Mouse (Mus musculus): ENCODE results near the gene Six4. TPM values are rescaled to one million over a fixed set of nuclear protein-coding genes. Genes with fewer than 3 reads are reported as not detected.

The Six4 gene
- 1 to 10 TPM in 1 of 2 experiments, under 1 TPM in 1; 0.32 to 2.1 TPM for polyA plus RNA-seq (2012; fragmentation: generic; extraction: Trizol)

DNA sequence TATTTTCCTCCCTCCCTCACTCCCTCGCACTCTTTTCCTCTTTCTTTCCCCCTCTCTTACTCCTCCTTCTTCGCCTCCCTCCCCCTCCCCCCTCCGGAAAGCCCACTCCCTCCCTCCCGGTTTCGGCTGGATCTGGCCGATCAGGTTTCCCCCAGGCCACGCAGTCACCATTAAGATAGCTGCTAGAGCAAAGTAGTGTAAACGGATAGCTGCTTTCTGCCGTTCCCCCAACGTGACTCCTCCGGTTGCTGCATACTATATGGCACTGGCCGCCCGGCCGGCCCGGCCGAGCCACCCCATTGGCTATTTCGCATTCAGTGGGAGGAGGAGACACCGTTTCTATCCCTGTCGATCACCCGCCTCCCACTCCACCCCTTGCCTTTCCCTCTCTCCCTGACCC, at the start of gene Six4:
Gene Six4, minus strand, starts transcription at position 261 of the 400 bp plus-strand sequence.

DNA sequence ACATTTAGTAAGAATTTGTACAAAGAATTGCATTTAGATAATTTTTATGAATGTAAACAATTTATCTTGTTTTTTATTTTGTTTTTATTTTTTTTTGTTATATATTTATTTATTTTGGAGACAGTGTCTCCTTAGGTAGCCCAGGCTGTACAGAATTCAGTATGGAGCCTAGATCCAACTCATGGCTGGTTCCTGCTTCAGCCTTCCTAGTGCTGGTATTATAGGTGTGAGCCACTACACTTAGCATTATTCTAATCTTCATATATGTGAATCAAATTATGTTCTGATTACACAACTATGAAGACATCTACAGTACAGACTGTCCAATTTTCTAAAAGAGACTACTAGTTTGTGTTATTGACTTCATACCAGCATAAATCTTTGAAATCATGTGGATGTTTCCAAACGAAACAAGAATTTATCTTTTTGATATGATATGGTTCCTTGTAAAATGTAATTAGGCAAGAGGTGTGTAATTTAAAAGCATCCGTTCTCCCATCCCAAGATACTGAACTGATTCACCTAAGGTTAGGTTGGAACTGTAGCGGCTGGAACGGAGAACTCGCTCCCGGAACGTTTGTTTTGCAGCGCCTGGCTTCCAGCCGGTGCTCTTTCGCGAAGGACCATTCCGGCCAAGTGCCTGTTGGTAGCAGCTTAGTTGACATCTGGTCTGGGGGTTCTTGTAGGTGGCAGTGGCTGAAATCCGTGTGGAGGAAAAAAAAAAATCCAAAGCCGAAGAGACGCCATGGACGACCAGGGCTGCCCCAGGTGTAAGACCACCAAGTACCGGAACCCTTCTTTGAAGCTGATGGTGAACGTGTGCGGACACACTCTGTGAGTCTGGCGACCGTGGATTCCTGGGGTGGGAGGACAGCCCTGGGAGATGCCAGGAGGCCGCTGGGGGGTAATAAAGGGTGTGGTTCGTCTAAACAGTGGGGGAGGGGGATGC, 10.1 kb upstream of the Six4 start, which contains the start of gene Mnat1:
Gene Mnat1, plus strand, starts transcription at position 625 of the 949 bp plus-strand sequence.

GRCm38 (mm10) chr12:73053668-73054241, 59.5 kb downstream of the Six4 start, which contains the start of gene Six1:
TSS of gene Six1 (minus strand) at chr12:73053887.

Other genes with a start within 250 kb of the Six4 start
- under 1 TPM; under 0.01 to 0.01 TPM for gene Six6, start 173.6 kb downstream of the Six4 start, polyA plus RNA-seq (2012; fragmentation: generic; extraction: Trizol)
- under 1 TPM in 1 of 2 experiments, not detected in 1; 0.02 TPM for gene 4930447C04Rik, start 172.7 kb downstream of the Six4 start, polyA plus RNA-seq (2012; fragmentation: generic; extraction: Trizol)
- 10 to 100 TPM; 13.1 to 61.1 TPM for gene Six1, start 59.6 kb downstream of the Six4 start, polyA plus RNA-seq (2012; fragmentation: generic; extraction: Trizol)
- 10 to 100 TPM in 1 of 2 experiments, 1 to 10 TPM in 1; 4.9 to 26.6 TPM for gene Mnat1, start 10.3 kb upstream of the Six4 start, polyA plus RNA-seq (2012; fragmentation: generic; extraction: Trizol)
- 1 to 10 TPM; 1.1 to 4.4 TPM for gene Trmt5, start 173.3 kb upstream of the Six4 start, polyA plus RNA-seq (2012; fragmentation: generic; extraction: Trizol)
- gene Slc38a6, start 173.3 kb upstream of the Six4 start, polyA plus RNA-seq (2012; fragmentation: generic; extraction: Trizol): 1 to 10 TPM in 1 of 2 experiments, under 1 TPM in 1; 0.49 to 4.6 TPM

Measured in C3H10T1/2 (cell line).